Mouse (Mus musculus): Measurements from ENCODE around the gene Gse1. TPM values are rescaled to one million over a fixed set of nuclear protein-coding genes. Genes with fewer than 3 reads are reported as not detected.

The Gse1 gene
- polyA plus RNA-seq, 1 experiment from 2014 or later = 22.2 TPM

- Histone ChIP-seq H3K36me3 (ENCODE audit: control insufficient read depth, insufficient read depth, low read length) (no peaks in the 10 kb centered on the region), H3K9ac (ENCODE audit: low read length) (peak overlapping the region; percentile 82), H3K27me3 (ENCODE audit: control insufficient read depth, insufficient read depth, low read length) (no peaks in the 10 kb centered on the region), H3K4me2 (ENCODE audit: low read depth, low read length, severe bottlenecking) (peak overlapping the region; percentile 97), H3K9me3 (ENCODE audit: control insufficient read depth, low read length) (no peaks in the 10 kb centered on the region), H3K27ac (ENCODE audit: low read depth, low read length) (peak overlapping the region; percentile 98), H3K4me1 (replicated peaks; ENCODE audit: control insufficient read depth, insufficient read depth, low read length) (peaks cover 78% of the 10 kb centered on the region), H3K4me3 (ENCODE audit: low read depth, low read length) (peak overlapping the region; percentile 61)
- under 1% methylated on average over 61 of the region's 61 CpGs for WGBS
- DNase-seq (ENCODE audit: low spot score) (peak; percentile 73), ATAC-seq (replicated peaks; ENCODE audit: low FRiP score) (peak; percentile 28)
Observed at GRCm38 (mm10) chr8:120536306-120537206, 308.3 kb downstream of the Gse1 start.

GRCm38 (mm10) chr8:120537207-120537817, 309.1 kb downstream of the Gse1 start:
- no peaks in the 10 kb centered on the region for H3K36me3 ChIP-seq (ENCODE audit: control insufficient read depth, insufficient read depth, low read length)
- H3K9ac ChIP-seq (ENCODE audit: low read length) = peak overlapping the region; percentile 82
- peak overlapping the region; percentile 61 for H3K4me3 ChIP-seq (ENCODE audit: low read depth, low read length)
- ATAC-seq (replicated peaks; ENCODE audit: low FRiP score) = peak; percentile 42
- under 1% methylated on average over 70 of the region's 79 CpGs for whole genome bisulfite sequencing
- H3K4me2 ChIP-seq (ENCODE audit: low read depth, low read length, severe bottlenecking) = peak overlapping the region; percentile 97
- H3K4me1 ChIP-seq (replicated peaks; ENCODE audit: control insufficient read depth, insufficient read depth, low read length) = peaks cover 73% of the 10 kb centered on the region
- peak overlapping the region; percentile 98 for H3K27ac ChIP-seq (ENCODE audit: low read depth, low read length)
- DNase-seq (ENCODE audit: low spot score) = peak; percentile 92
- H3K27me3 ChIP-seq (ENCODE audit: control insufficient read depth, insufficient read depth, low read length) = no peaks in the 10 kb centered on the region
- H3K9me3 ChIP-seq (ENCODE audit: control insufficient read depth, low read length) = no peaks in the 10 kb centered on the region

GRCm38 (mm10) chr8:120537818-120538396, 309.7 kb downstream of the Gse1 start:
- Histone ChIP-seq H3K4me1 (replicated peaks; ENCODE audit: control insufficient read depth, insufficient read depth, low read length) (peaks cover 72% of the 10 kb centered on the region), H3K9me3 (ENCODE audit: control insufficient read depth, low read length) (no peaks in the 10 kb centered on the region), H3K36me3 (ENCODE audit: control insufficient read depth, insufficient read depth, low read length) (no peaks in the 10 kb centered on the region), H3K27ac (ENCODE audit: low read depth, low read length) (peak overlapping the region; percentile 98), H3K4me3 (ENCODE audit: low read depth, low read length) (peak overlapping the region; percentile 61), H3K27me3 (ENCODE audit: control insufficient read depth, insufficient read depth, low read length) (no peaks in the 10 kb centered on the region), H3K9ac (ENCODE audit: low read length) (peak overlapping the region; percentile 82), H3K4me2 (ENCODE audit: low read depth, low read length, severe bottlenecking) (peak overlapping the region; percentile 97)
- WGBS = under 1% methylated on average over 45 of the region's 46 CpGs
- DNase-seq (ENCODE audit: low spot score) = peak; percentile 92
- peak; percentile 39 for ATAC-seq (replicated peaks; ENCODE audit: low FRiP score)

- ATAC-seq (replicated peaks; ENCODE audit: low FRiP score) = peak; percentile 14
- H3K27ac ChIP-seq (ENCODE audit: low read depth, low read length) = peak overlapping the region; percentile 98
Observed at GRCm38 (mm10) chr8:120538397-120539240, 310.4 kb downstream of the Gse1 start.

GRCm38 (mm10) chr8:120539381-120539774, 311.1 kb downstream of the Gse1 start:
- Histone ChIP-seq H3K36me3 (ENCODE audit: control insufficient read depth, insufficient read depth, low read length) (no peaks in the 10 kb centered on the region), H3K4me3 (ENCODE audit: low read depth, low read length) (peak overlapping the region; percentile 61), H3K9ac (ENCODE audit: low read length) (peak overlapping the region; percentile 82), H3K27me3 (ENCODE audit: control insufficient read depth, insufficient read depth, low read length) (no peaks in the 10 kb centered on the region), H3K4me1 (replicated peaks; ENCODE audit: control insufficient read depth, insufficient read depth, low read length) (peaks cover 61% of the 10 kb centered on the region), H3K4me2 (ENCODE audit: low read depth, low read length, severe bottlenecking) (peak overlapping the region; percentile 97), H3K9me3 (ENCODE audit: control insufficient read depth, low read length) (no peaks in the 10 kb centered on the region), H3K27ac (ENCODE audit: low read depth, low read length) (peak overlapping the region; percentile 98; the same call in 1 of the 2 replicates)
- 24% methylated on average over 6 of the region's 6 CpGs for WGBS
- ATAC-seq (replicated peaks; ENCODE audit: low FRiP score) (no peak), DNase-seq (ENCODE audit: low spot score) (peak; percentile 63)

More at GRCm38 (mm10) chr8:120538397-120539240, 310.4 kb downstream of the Gse1 start:
- no peaks in the 10 kb centered on the region for H3K27me3 ChIP-seq (ENCODE audit: control insufficient read depth, insufficient read depth, low read length)
- no peaks in the 10 kb centered on the region for H3K36me3 ChIP-seq (ENCODE audit: control insufficient read depth, insufficient read depth, low read length)
- DNase-seq (ENCODE audit: low spot score) = peak; percentile 90
- H3K4me3 ChIP-seq (ENCODE audit: low read depth, low read length) = peak overlapping the region; percentile 61
- WGBS = under 1% methylated on average over 37 of the region's 37 CpGs
- H3K4me1 ChIP-seq (replicated peaks; ENCODE audit: control insufficient read depth, insufficient read depth, low read length) = peaks cover 68% of the 10 kb centered on the region
- H3K4me2 ChIP-seq (ENCODE audit: low read depth, low read length, severe bottlenecking) = peak overlapping the region; percentile 97
- H3K9me3 ChIP-seq (ENCODE audit: control insufficient read depth, low read length) = no peaks in the 10 kb centered on the region
- peak overlapping the region; percentile 82 for H3K9ac ChIP-seq (ENCODE audit: low read length)

- Histone ChIP-seq H3K9ac (ENCODE audit: low read length) (peak overlapping the region; percentile 33), H3K9me3 (ENCODE audit: control insufficient read depth, low read length) (no peaks in the 10 kb centered on the region), H3K4me3 (ENCODE audit: low read depth, low read length) (peak overlapping the region; percentile 61), H3K27ac (ENCODE audit: low read depth, low read length) (peak overlapping the region; percentile 98; the same call in 1 of the 2 replicates), H3K4me2 (ENCODE audit: low read depth, low read length, severe bottlenecking) (peak overlapping the region; percentile 97), H3K27me3 (ENCODE audit: control insufficient read depth, insufficient read depth, low read length) (no peaks in the 10 kb centered on the region), H3K36me3 (ENCODE audit: control insufficient read depth, insufficient read depth, low read length) (no peaks in the 10 kb centered on the region), H3K4me1 (replicated peaks; ENCODE audit: control insufficient read depth, insufficient read depth, low read length) (peaks cover 55% of the 10 kb centered on the region)
- no peak for ATAC-seq (replicated peaks; ENCODE audit: low FRiP score)
- WGBS = 26% methylated on average over 23 of the region's 23 CpGs
- DNase-seq (ENCODE audit: low spot score) = peak; percentile 55
Observed at GRCm38 (mm10) chr8:120539775-120540625, 311.7 kb downstream of the Gse1 start.

- DNase-seq (ENCODE audit: low spot score) (peak; percentile 54), ATAC-seq (replicated peaks; ENCODE audit: low FRiP score) (no peak)
- Histone ChIP-seq H3K36me3 (ENCODE audit: control insufficient read depth, insufficient read depth, low read length) (no peaks in the 10 kb centered on the region), H3K27me3 (ENCODE audit: control insufficient read depth, insufficient read depth, low read length) (no peaks in the 10 kb centered on the region), H3K4me3 (ENCODE audit: low read depth, low read length) (no peak overlapping the region), H3K9ac (ENCODE audit: low read length) (peak overlapping the region; percentile 16; the same call in 1 of the 2 replicates), H3K27ac (ENCODE audit: low read depth, low read length) (no peak overlapping the region), H3K4me2 (ENCODE audit: low read depth, low read length, severe bottlenecking) (0 out of 2 replicates have a peak overlapping the region, but pooled peaks have one; percentile 8), H3K9me3 (ENCODE audit: control insufficient read depth, low read length) (no peaks in the 10 kb centered on the region), H3K4me1 (replicated peaks; ENCODE audit: control insufficient read depth, insufficient read depth, low read length) (peaks cover 54% of the 10 kb centered on the region)
- 16% methylated on average over 13 of the region's 13 CpGs for WGBS
Observed at GRCm38 (mm10) chr8:120542995-120543394, 314.7 kb downstream of the Gse1 start.
